Comparison of ENCODE assay signal across 8 mouse cellular contexts in genomic region chr11:60930724-60931281, GRCm38 (mm10). TPM values are rescaled to one million over a fixed set of nuclear protein-coding genes. Genes with fewer than 3 reads are reported as not detected.
A peak's percentile ranks its signal among the peaks of the same experiment; 100 is the strongest.
DNase-seq lines count a peak whose midpoint lies in the region; ATAC-seq and TF ChIP-seq lines count a peak whose summit lies in the region.

No protein-coding gene starts in this region.

- no peaks in the 10 kb centered on the region for H3K27me3 ChIP-seq in G1E (ENCODE audit: insufficient read depth, low read length)
- H3K27me3 ChIP-seq in forebrain, embryonic 15.5 days, result no peaks in the 10 kb centered on the region
- no peaks in the 10 kb centered on the region for H3K27me3 ChIP-seq in limb, embryonic 14.5 days (ENCODE audit: control insufficient read depth, insufficient read depth, low read length)
- H3K27me3 ChIP-seq in stomach, embryonic 15.5 days (replicated peaks), result no peaks in the 10 kb centered on the region

- H3K36me3 ChIP-seq in G1E (replicated peaks), result peaks cover 56% of the 10 kb centered on the region
- no peaks in the 10 kb centered on the region for H3K36me3 ChIP-seq in forebrain, embryonic 15.5 days
- H3K36me3 ChIP-seq in limb, embryonic 14.5 days (ENCODE audit: control insufficient read depth, insufficient read depth, low read length), result no peaks in the 10 kb centered on the region
- no peaks in the 10 kb centered on the region for H3K36me3 ChIP-seq in stomach, embryonic 15.5 days

- 24% methylated on average over 7 of the region's 7 CpGs for WGBS in forebrain, embryonic 15.5 days
- 25% methylated on average over 7 of the region's 7 CpGs for WGBS in limb, embryonic 14.5 days
- WGBS in stomach, embryonic 15.5 days, result 24% methylated on average over 7 of the region's 7 CpGs

- H3K27ac ChIP-seq in forebrain, embryonic 15.5 days (replicated peaks), result no peak overlapping the region
- no peak overlapping the region for H3K27ac ChIP-seq in limb, embryonic 14.5 days (replicated peaks; ENCODE audit: low read depth, low read length)
- H3K27ac ChIP-seq in stomach, embryonic 15.5 days, result no peak overlapping the region

- no peak for ATAC-seq in G1E (ENCODE audit: extremely low read depth, insufficient number of reproducible peaks, low FRiP score, poor library complexity, severe bottlenecking)
- ATAC-seq in forebrain, embryonic 15.5 days (replicated peaks), result no peak
- ATAC-seq in limb, embryonic 14.5 days (ENCODE audit: low FRiP score, low read depth), result no peak
- ATAC-seq in stomach, embryonic 15.5 days (ENCODE audit: insufficient read depth, low FRiP score, low read depth), result no peak

- TF ChIP-seq POLR2A in limb, embryonic 14.5 days (IDR thresholded peaks at IDR 0.05; ENCODE audit: borderline replicate concordance, extremely low read depth, insufficient read depth, insufficient read length), result no peak

- H3K9ac ChIP-seq in forebrain, embryonic 15.5 days (replicated peaks), result peak overlapping the region; percentile 59; the same call in 1 of the 2 replicates
- peak overlapping the region; percentile 44 for H3K9ac ChIP-seq in limb, embryonic 14.5 days (ENCODE audit: low read depth, low read length, severe bottlenecking)
- H3K9ac ChIP-seq in stomach, embryonic 15.5 days, result no peak overlapping the region

- no peaks in the 10 kb centered on the region for H3K9me3 ChIP-seq in G1E (replicated peaks)
- no peaks in the 10 kb centered on the region for H3K9me3 ChIP-seq in forebrain, embryonic 15.5 days
- H3K9me3 ChIP-seq in limb, embryonic 14.5 days (ENCODE audit: control insufficient read depth, low read length), result no peaks in the 10 kb centered on the region
- H3K9me3 ChIP-seq in stomach, embryonic 15.5 days, result no peaks in the 10 kb centered on the region

- DNase-seq in adrenal gland, adult 2 months, result peak; percentile 78
- no peak for DNase-seq in adrenal gland, adult 18-20 months (ENCODE audit: low spot score in 2 of 2)
- DNase-seq in G1E (ENCODE audit: low spot score), result no peak
- DNase-seq in limb, embryonic 14.5 days (ENCODE audit: low spot score), result no peak
- no peak for DNase-seq in right cerebral cortex, postnatal 10 days (ENCODE audit: low spot score in 2 of 2)
- DNase-seq in frontal cortex, postnatal 25 days (ENCODE audit: low spot score in 2 of 2), result no peak

- peak overlapping the region; percentile 74 for H3K4me2 ChIP-seq in forebrain, embryonic 15.5 days (replicated peaks)
- peak overlapping the region; percentile 59 for H3K4me2 ChIP-seq in limb, embryonic 14.5 days (replicated peaks; ENCODE audit: low read depth, low read length, severe bottlenecking)
- peak overlapping the region; percentile 80 for H3K4me2 ChIP-seq in stomach, embryonic 15.5 days

- peak overlapping the region; percentile 91 for H3K4me3 ChIP-seq in G1E (ENCODE audit: low read depth, low read length)
- H3K4me3 ChIP-seq in forebrain, embryonic 15.5 days, result peak overlapping the region; percentile 88
- peak overlapping the region; percentile 73 for H3K4me3 ChIP-seq in limb, embryonic 14.5 days (replicated peaks; ENCODE audit: low read length)
- H3K4me3 ChIP-seq in stomach, embryonic 15.5 days (replicated peaks), result peak overlapping the region; percentile 97

- H3K4me1 ChIP-seq in G1E (ENCODE audit: insufficient read depth, low read depth, low read length), result peaks cover 66% of the 10 kb centered on the region
- H3K4me1 ChIP-seq in forebrain, embryonic 15.5 days, result peaks cover 35% of the 10 kb centered on the region
- H3K4me1 ChIP-seq in limb, embryonic 14.5 days (ENCODE audit: control insufficient read depth, insufficient read depth, low read length), result peaks cover 15% of the 10 kb centered on the region
- H3K4me1 ChIP-seq in stomach, embryonic 15.5 days, result peaks cover 46% of the 10 kb centered on the region

- no peak for TF ChIP-seq CTCF in G1E (IDR thresholded peaks at IDR 0.05; ENCODE audit: low read depth, low read length)

RNA-seq across cellular contexts. Expression of gene Map2k3, which starts 1.0 kb away (rescaled TPM):
- total RNA-seq in adrenal gland, adult 2 months (2021), result 100 to 1,000 TPM in 1 of 2 experiments, 10 to 100 TPM in 1; 91.3 to 101 TPM
- polyA plus RNA-seq in adrenal gland, adult 2 months (2012; rRNA removed), result 110 and 145 TPM in 2 replicates
- total RNA-seq in adrenal gland, adult 18-20 months (2021), result 100 to 1,000 TPM in 1 of 2 experiments, 10 to 100 TPM in 1; 71.7 to 116 TPM
- 24.6 and 32.1 TPM in 2 replicates for total RNA-seq in G1E (2014; fragmentation: Nextera tagmentation)
- total RNA-seq in G1E (2017), result 22.1 and 30.6 TPM in 2 replicates
- 189 and 219 TPM in 2 replicates for polyA plus RNA-seq in G1E (2012)
- polyA plus RNA-seq in forebrain, embryonic 15.5 days (2015; fragmentation: Nextera tagmentation; extraction: Ambion mirVana), result 31.6 and 32.0 TPM in 2 replicates
- 34.3 and 52.1 TPM in 2 replicates for polyA plus RNA-seq in limb, embryonic 14.5 days (2012; rRNA removed)
- 76.4 and 83.1 TPM in 2 replicates for polyA plus RNA-seq in limb, embryonic 14.5 days (2014; fragmentation: Nextera tagmentation; extraction: Ambion mirVana)
- 116 and 121 TPM in 2 replicates for polyA plus RNA-seq in stomach, embryonic 15.5 days (2015; fragmentation: Nextera tagmentation; extraction: Ambion mirVana)

RNA-seq across cellular contexts. Expression of gene Natd1, which starts 16.3 kb away (rescaled TPM):
- 10 to 100 TPM; 17.7 to 20.1 TPM for total RNA-seq in adrenal gland, adult 2 months (2021)
- polyA plus RNA-seq in adrenal gland, adult 2 months (2012; rRNA removed), result 38.3 and 40.9 TPM in 2 replicates
- total RNA-seq in adrenal gland, adult 18-20 months (2021), result 10 to 100 TPM; 21.6 to 22.9 TPM
- 10.5 and 10.9 TPM in 2 replicates for total RNA-seq in G1E (2014; fragmentation: Nextera tagmentation)
- 6.4 and 7.7 TPM in 2 replicates for total RNA-seq in G1E (2017)
- 5.4 and 5.9 TPM in 2 replicates for polyA plus RNA-seq in G1E (2012)
- 34.5 and 38.0 TPM in 2 replicates for polyA plus RNA-seq in forebrain, embryonic 15.5 days (2015; fragmentation: Nextera tagmentation; extraction: Ambion mirVana)
- 25.5 and 36.0 TPM in 2 replicates for polyA plus RNA-seq in limb, embryonic 14.5 days (2012; rRNA removed)
- polyA plus RNA-seq in limb, embryonic 14.5 days (2014; fragmentation: Nextera tagmentation; extraction: Ambion mirVana), result 21.6 and 23.7 TPM in 2 replicates
- 12.1 and 15.0 TPM in 2 replicates for polyA plus RNA-seq in stomach, embryonic 15.5 days (2015; fragmentation: Nextera tagmentation; extraction: Ambion mirVana)

RNA-seq across cellular contexts. Expression of gene Tmem11, which starts 51.7 kb away (rescaled TPM):
- 10 to 100 TPM; 37.0 to 62.2 TPM for total RNA-seq in adrenal gland, adult 2 months (2021)
- 74.9 and 88.3 TPM in 2 replicates for polyA plus RNA-seq in adrenal gland, adult 2 months (2012; rRNA removed)
- 10 to 100 TPM; 47.8 to 55.9 TPM for total RNA-seq in adrenal gland, adult 18-20 months (2021)
- total RNA-seq in G1E (2014; fragmentation: Nextera tagmentation) (32.5 and 38.0 TPM in 2 replicates), G1E (2017) (56.3 and 60.2 TPM in 2 replicates)
- 29.6 and 29.8 TPM in 2 replicates for polyA plus RNA-seq in G1E (2012)
- 54.6 and 60.8 TPM in 2 replicates for polyA plus RNA-seq in forebrain, embryonic 15.5 days (2015; fragmentation: Nextera tagmentation; extraction: Ambion mirVana)
- polyA plus RNA-seq in limb, embryonic 14.5 days (2012; rRNA removed), result 82.5 and 88.5 TPM in 2 replicates
- 67.7 and 70.7 TPM in 2 replicates for polyA plus RNA-seq in limb, embryonic 14.5 days (2014; fragmentation: Nextera tagmentation; extraction: Ambion mirVana)
- 60.3 and 60.8 TPM in 2 replicates for polyA plus RNA-seq in stomach, embryonic 15.5 days (2015; fragmentation: Nextera tagmentation; extraction: Ambion mirVana)
